Mouse (Mus musculus) liver, postnatal 0 days (tissue): Measurements from ENCODE around the gene Ntm. TPM values are rescaled to one million over a fixed set of nuclear protein-coding genes. Genes with fewer than 3 reads are reported as not detected.

ENCODE experiments used
- ATAC-seq: fragments of 200-750 bp; cut with Nextera tagmentation; 2 replicates; pipeline ENCODE4 v1.8.0; 2017; ENCODE audit warnings: mild to moderate bottlenecking, moderate library complexity
- DNase-seq: peaks from one replicate; pipeline ENCODE4 v3.0.0-alpha.2; 2016
- H3K27ac ChIP-seq: fragments of 300-500 bp; sonication (generic); 2 replicates; pipeline ENCODE4 v1.5.1; 2014; ENCODE audit warnings: antibody characterized with exemption, moderate library complexity, mild to moderate bottlenecking, low read depth
- H3K27me3 ChIP-seq: fragments of 300-500 bp; sonication (generic); 2 replicates; pipeline ENCODE4 v1.6.1; 2014; ENCODE audit warnings: low read length, control low read depth, mixed read lengths; ENCODE audit not compliant: insufficient read depth
- H3K36me3 ChIP-seq: fragments of 300-500 bp; sonication (generic); replicated peaks from 2 replicates; pipeline ENCODE4 v1.6.1; 2014; ENCODE audit warnings: mild to moderate bottlenecking, control low read depth, low read length, moderate library complexity, mixed read lengths; ENCODE audit not compliant: insufficient read depth
- H3K4me1 ChIP-seq: fragments of 300-500 bp; sonication (generic); 2 replicates; pipeline ENCODE4 v1.6.1; 2014; ENCODE audit warnings: antibody characterized with exemption, mild to moderate bottlenecking, control low read depth; ENCODE audit not compliant: insufficient read depth
- H3K4me2 ChIP-seq: fragments of 300-500 bp; sonication (generic); 2 replicates; pipeline ENCODE4 v1.6.1; 2014; ENCODE audit warnings: low read depth, mild to moderate bottlenecking, low read length, moderate library complexity, mixed read lengths
- H3K4me3 ChIP-seq: fragments of 300-500 bp; sonication (generic); 2 replicates; pipeline ENCODE4 v1.5.1; 2014; ENCODE audit warnings: low read depth, low read length
- H3K9ac ChIP-seq: fragments of 300-500 bp; sonication (generic); replicated peaks from 2 replicates; pipeline ENCODE4 v1.6.1; 2014; ENCODE audit warnings: mild to moderate bottlenecking, moderate library complexity
- H3K9me3 ChIP-seq: fragments of 300-500 bp; sonication (generic); 2 replicates; pipeline ENCODE4 v1.6.1; 2016; ENCODE audit warnings: mild to moderate bottlenecking, control low read depth, low read length, mixed read lengths
- CTCF ChIP-seq: sonication (generic); IDR thresholded peaks from 2 replicates; pipeline ENCODE4 v1.5.1; 2016; ENCODE audit warnings: antibody characterized with exemption, low read depth
- EP300 ChIP-seq: IDR thresholded peaks from 2 replicates; pipeline ENCODE4 v1.6.1; 2016; ENCODE audit warnings: antibody characterized with exemption, low read depth, mild to moderate bottlenecking
- WGBS: fragments of 180-500 bp; shearing (Covaris S2); extraction: QIAGEN DNeasy Blood & Tissue Kit; methylation state at CpG from one replicate; pipeline ENCODE4 v1.1.7; 2014; ENCODE audit not compliant: insufficient replicate concordance; 5-methylcytosine and 5-hydroxymethylcytosine counted together
- polyA plus RNA-seq: library from polyadenylated mRNA; unstranded; fragments of >200 nt; fragmentation: Nextera tagmentation; extraction: Ambion mirVana; gene quantifications from 2 replicates; pipeline ENCODE4 v1.2.1, GENCODE M21; 2015

Gene Ntm
- polyA plus RNA-seq, 1 experiment from 2014 or later = 1.00 TPM

DNA sequence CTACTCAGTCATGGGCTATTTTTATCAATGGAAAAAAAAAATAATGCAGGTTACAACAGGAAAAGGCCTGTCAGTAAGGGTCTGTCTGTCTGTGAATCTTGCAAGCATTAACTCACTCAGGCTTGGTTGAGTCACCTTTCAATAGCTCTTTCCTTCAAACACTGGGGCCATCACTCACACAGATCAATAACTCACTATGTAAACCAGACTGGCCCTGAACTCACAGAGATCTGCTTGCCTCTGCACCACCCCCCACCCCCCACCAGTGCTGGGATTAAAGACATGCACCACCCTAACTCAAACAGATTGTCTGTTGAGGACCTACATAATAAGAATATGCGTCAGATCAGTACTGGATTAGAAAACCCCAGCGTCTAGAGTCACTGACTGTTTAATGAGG lies 466.9 kb downstream of the Ntm start:
- no peak for DNase-seq
- Histone ChIP-seq H3K27ac (no peak overlapping the region), H3K9ac (no peak overlapping the region), H3K4me3 (no peak overlapping the region), H3K4me2 (no peak overlapping the region), H3K9me3 (no peaks in the 10 kb centered on the region), H3K4me1 (no peaks in the 10 kb centered on the region; the same call in 1 of the 2 replicates), H3K27me3 (no peaks in the 10 kb centered on the region), H3K36me3 (no peaks in the 10 kb centered on the region)
- WGBS = 33% methylated on average over 2 of the region's 2 CpGs
- no peak for ATAC-seq
- no peak for TF ChIP-seq EP300
- no peak for TF ChIP-seq CTCF

DNA sequence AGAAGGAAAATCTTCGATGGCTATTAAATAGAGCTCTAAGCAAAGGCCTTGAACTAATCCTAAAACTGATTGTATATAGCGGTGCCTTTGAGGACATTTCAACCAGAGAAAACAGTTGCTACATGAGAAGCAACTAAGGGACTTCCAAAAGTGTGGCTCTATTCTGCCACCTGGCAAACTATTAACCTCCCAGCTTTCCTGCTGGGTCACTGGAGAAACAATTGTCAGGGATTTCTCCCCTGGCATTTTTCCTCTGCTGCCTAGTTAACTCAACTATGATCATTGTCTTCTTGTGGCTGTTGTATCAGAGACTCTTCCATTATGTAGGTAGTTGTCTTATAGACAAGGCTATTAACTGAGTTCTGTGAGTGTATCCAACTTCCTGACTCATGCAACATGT lies 480.7 kb downstream of the Ntm start:
- TF ChIP-seq EP300 = no peak
- no peak for TF ChIP-seq CTCF

DNA sequence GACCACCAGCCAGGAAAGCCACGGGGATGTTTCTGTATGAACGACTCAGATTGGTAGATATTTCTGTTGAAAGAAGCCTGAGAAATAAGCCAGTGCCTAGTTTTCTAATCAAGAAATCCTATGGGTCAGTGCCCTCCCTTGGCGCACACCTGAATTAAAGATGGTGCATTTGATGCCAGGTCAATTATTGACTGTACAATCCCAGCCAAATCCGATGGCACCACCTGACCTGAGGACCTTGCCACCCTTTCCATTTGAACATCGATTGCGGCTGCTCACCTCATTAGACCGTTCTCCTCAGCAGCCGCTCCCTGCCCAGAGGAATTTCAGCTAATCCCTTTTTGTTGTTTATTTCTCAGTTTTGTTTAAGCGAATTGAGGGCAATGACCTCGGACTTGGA lies 483.9 kb downstream of the Ntm start:
- Histone ChIP-seq H3K9ac (no peak overlapping the region), H3K4me2 (no peak overlapping the region), H3K36me3 (no peaks in the 10 kb centered on the region), H3K9me3 (no peaks in the 10 kb centered on the region), H3K27me3 (no peaks in the 10 kb centered on the region), H3K4me1 (no peaks in the 10 kb centered on the region), H3K27ac (no peak overlapping the region), H3K4me3 (no peak overlapping the region)
- no peak for ATAC-seq
- no peak for DNase-seq
- TF ChIP-seq CTCF (no peak), EP300 (no peak)
- WGBS = 54% methylated on average over 10 of the region's 10 CpGs

More for the DNA sequence above, 480.7 kb downstream of the Ntm start:
- Histone ChIP-seq H3K9me3 (no peaks in the 10 kb centered on the region), H3K9ac (no peak overlapping the region), H3K27me3 (no peaks in the 10 kb centered on the region), H3K4me3 (no peak overlapping the region), H3K27ac (no peak overlapping the region), H3K36me3 (no peaks in the 10 kb centered on the region), H3K4me1 (no peaks in the 10 kb centered on the region), H3K4me2 (no peak overlapping the region)
- ATAC-seq (no peak), DNase-seq (no peak)
- WGBS = 74% methylated on average over 2 of the region's 2 CpGs

DNA sequence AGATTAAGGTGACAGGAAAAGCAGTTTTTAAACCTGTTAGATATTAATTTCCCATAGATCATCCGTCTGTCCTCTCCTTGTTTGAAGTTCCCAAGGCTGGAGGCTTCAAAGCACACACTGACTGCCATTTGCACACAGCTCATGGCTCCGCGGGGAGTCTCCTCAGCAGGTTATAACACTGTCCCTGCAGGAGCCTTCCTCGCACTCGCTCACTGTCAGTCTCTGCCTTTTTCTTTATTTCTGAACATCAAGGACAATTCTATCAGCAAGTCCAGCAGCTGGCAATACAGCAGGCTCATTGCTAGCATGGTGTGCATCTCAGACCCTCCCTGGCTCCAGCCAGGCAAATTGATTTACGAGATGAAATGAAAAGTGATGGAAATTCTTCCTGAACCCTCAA lies 485.7 kb downstream of the Ntm start:
- no peak for DNase-seq
- Histone ChIP-seq H3K9ac (no peak overlapping the region), H3K27me3 (no peaks in the 10 kb centered on the region), H3K27ac (no peak overlapping the region), H3K4me1 (no peaks in the 10 kb centered on the region), H3K4me2 (no peak overlapping the region), H3K9me3 (no peaks in the 10 kb centered on the region), H3K36me3 (no peaks in the 10 kb centered on the region), H3K4me3 (no peak overlapping the region)
- ATAC-seq = no peak
- no peak for TF ChIP-seq EP300
- TF ChIP-seq CTCF = no peak
- 41% methylated on average over 6 of the region's 6 CpGs for WGBS

DNA sequence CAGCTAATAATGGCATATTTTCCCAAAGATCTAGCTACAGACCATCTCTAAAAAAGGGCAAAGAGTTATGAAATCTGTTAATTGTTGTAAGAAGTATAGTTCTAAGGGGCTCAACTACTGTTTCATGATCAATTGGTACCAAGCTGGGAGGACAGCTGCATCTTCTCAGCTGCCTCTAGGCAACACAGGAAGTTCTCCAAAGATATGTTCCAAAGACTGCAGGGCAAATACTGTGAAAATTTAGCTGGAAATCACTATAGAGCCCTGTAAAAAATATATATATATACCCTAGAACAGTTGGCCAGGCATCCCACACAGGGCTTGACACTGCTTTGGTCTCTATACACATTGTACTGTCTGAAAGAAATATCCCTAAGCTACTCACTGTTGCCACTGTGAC lies 489.5 kb downstream of the Ntm start:
- Histone ChIP-seq H3K27ac (no peak overlapping the region), H3K36me3 (no peaks in the 10 kb centered on the region), H3K4me1 (no peaks in the 10 kb centered on the region), H3K4me3 (no peak overlapping the region), H3K27me3 (no peaks in the 10 kb centered on the region), H3K4me2 (no peak overlapping the region), H3K9me3 (no peaks in the 10 kb centered on the region), H3K9ac (no peak overlapping the region)
- TF ChIP-seq EP300 = no peak
- no peak for TF ChIP-seq CTCF
- no peak for ATAC-seq
- no peak for DNase-seq

DNA sequence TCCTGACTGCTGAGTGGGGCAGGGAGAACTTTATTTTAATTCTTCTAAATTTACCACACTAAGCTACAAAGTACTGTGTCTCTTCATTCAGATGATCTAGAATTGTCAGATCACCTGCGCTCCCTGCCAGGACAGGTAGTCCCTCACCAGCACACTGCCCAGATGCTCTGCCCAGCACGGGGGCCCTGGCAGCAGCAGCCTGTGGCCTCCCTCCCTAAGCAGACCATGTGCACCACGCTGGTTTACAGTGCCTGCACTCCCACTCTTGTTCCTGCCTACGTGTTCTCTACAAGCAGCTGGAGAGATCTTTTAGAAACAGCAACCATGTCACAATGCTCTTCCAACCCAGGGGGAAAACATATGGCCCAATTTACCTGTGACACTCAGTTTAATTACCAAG lies 490.7 kb downstream of the Ntm start:
- 43% methylated on average over 4 of the region's 4 CpGs for WGBS

DNA sequence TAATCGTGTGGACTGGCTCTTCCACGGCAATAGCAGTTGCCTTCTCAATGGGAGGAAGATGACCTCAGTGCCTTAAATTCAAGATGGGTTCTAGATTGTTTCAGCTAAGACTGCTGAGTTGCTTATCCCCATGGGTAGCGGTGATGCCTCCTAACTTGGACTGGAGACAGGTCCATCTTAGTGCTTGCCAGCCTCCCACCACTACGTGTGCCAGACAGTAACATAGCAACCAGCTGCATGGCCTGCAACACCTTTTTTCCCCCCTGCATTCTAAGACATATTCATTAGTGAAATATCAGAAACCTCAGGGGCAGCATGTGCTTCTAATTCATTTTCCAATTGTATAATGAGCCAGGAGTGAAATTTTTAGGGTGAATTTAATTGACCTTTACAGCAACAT lies 498.2 kb downstream of the Ntm start:
- DNase-seq (no peak), ATAC-seq (no peak)
- no peak overlapping the region for H3K4me3 ChIP-seq
- H3K9me3 ChIP-seq = no peaks in the 10 kb centered on the region
- no peak overlapping the region for H3K4me2 ChIP-seq
- H3K9ac ChIP-seq = no peak overlapping the region
- TF ChIP-seq CTCF (no peak), EP300 (no peak)
- no peak overlapping the region for H3K27ac ChIP-seq
- 66% methylated on average over 4 of the region's 4 CpGs for WGBS
- no peaks in the 10 kb centered on the region for H3K4me1 ChIP-seq
- no peaks in the 10 kb centered on the region for H3K36me3 ChIP-seq
- H3K27me3 ChIP-seq = no peaks in the 10 kb centered on the region

More for the DNA sequence above, 490.7 kb downstream of the Ntm start:
- Histone ChIP-seq H3K4me1 (no peaks in the 10 kb centered on the region), H3K4me2 (no peak overlapping the region), H3K9me3 (no peaks in the 10 kb centered on the region), H3K27ac (no peak overlapping the region), H3K4me3 (no peak overlapping the region), H3K36me3 (no peaks in the 10 kb centered on the region), H3K9ac (no peak overlapping the region), H3K27me3 (no peaks in the 10 kb centered on the region)
- ATAC-seq (no peak), DNase-seq (no peak)
- TF ChIP-seq EP300 = no peak
- TF ChIP-seq CTCF = no peak
